Mouse (Mus musculus) heart, postnatal 0 days (tissue): ENCODE data around the gene Ebi3. TPM values are rescaled to one million over a fixed set of nuclear protein-coding genes. Genes with fewer than 3 reads are reported as not detected.

Experiments used
- ATAC-seq: fragments of 200-750 bp; cut with Nextera tagmentation; 2 replicates; pipeline ENCODE4 v1.8.0; 2017; ENCODE audit warnings: low read depth, moderate number of reproducible peaks, moderate library complexity; ENCODE audit not compliant: insufficient read depth
- DNase-seq: peaks from one replicate; pipeline ENCODE4 v3.0.0-alpha.2; 2016; ENCODE audit warnings: low spot score
- H3K27ac ChIP-seq: fragments of 300-500 bp; sonication (generic); 2 replicates; pipeline ENCODE4 v1.5.1; 2014; ENCODE audit warnings: low read depth, mild to moderate bottlenecking
- H3K27me3 ChIP-seq: fragments of 300-500 bp; sonication (generic); 2 replicates; pipeline ENCODE4 v1.6.1; 2014; ENCODE audit warnings: low read length, mixed read lengths; ENCODE audit not compliant: control insufficient read depth, insufficient read depth
- H3K36me3 ChIP-seq: fragments of 300-500 bp; sonication (generic); replicated peaks from 2 replicates; pipeline ENCODE4 v1.6.1; 2014; ENCODE audit warnings: low read length, mixed read lengths; ENCODE audit not compliant: control insufficient read depth, insufficient read depth
- H3K4me1 ChIP-seq: fragments of 300-500 bp; sonication (generic); 2 replicates; pipeline ENCODE4 v1.6.1; 2014; ENCODE audit warnings: antibody characterized with exemption; ENCODE audit not compliant: control insufficient read depth, insufficient read depth
- H3K4me2 ChIP-seq: fragments of 300-500 bp; sonication (generic); 2 replicates; pipeline ENCODE4 v1.6.1; 2014; ENCODE audit warnings: low read depth, mild to moderate bottlenecking, low read length, moderate library complexity
- H3K4me3 ChIP-seq: fragments of 300-500 bp; sonication (generic); 2 replicates; pipeline ENCODE4 v1.5.1; 2014; ENCODE audit warnings: low read depth, low read length
- H3K9ac ChIP-seq: fragments of 300-500 bp; sonication (generic); replicated peaks from 2 replicates; pipeline ENCODE4 v1.6.1; 2014; ENCODE audit warnings: low read depth, low read length, mixed read lengths
- H3K9me3 ChIP-seq: fragments of 300-500 bp; sonication (generic); replicated peaks from 2 replicates; pipeline ENCODE4 v1.6.1; 2016; ENCODE audit warnings: low read length; ENCODE audit not compliant: control insufficient read depth
- CTCF ChIP-seq: IDR thresholded peaks from 2 replicates; pipeline ENCODE4 v1.5.1; 2016; ENCODE audit warnings: antibody characterized with exemption, control low read depth, low read depth
- EP300 ChIP-seq: IDR thresholded peaks from 2 replicates; pipeline ENCODE4 v1.6.1; 2016; ENCODE audit warnings: antibody characterized with exemption, low read depth
- whole genome bisulfite sequencing: fragments of 180-500 bp; shearing (Covaris S2); extraction: QIAGEN DNeasy Blood & Tissue Kit; methylation state at CpG from one replicate; pipeline ENCODE4 v1.1.7; 2014; 5-methylcytosine and 5-hydroxymethylcytosine counted together
- polyA plus RNA-seq: library from polyadenylated mRNA; unstranded; fragments of >200 nt; fragmentation: Nextera tagmentation; extraction: Ambion mirVana; gene quantifications from 2 replicates; pipeline ENCODE4 v1.2.1, GENCODE M21; 2015
- total RNA-seq: library from RNA; depleted of rRNA; stranded (reverse); fragments of >200 nt; gene quantifications from 2 replicates; pipeline ENCODE4 v1.2.3, GENCODE M21; 2014; ENCODE audit warnings: low replicate concordance

Ebi3 gene
- total and polyA plus RNA-seq, 2 experiments from 2014 or later: 0.37 TPM; not detected in 1

- ATAC-seq (no peak), DNase-seq (no peak)
- WGBS: 24% methylated on average over 5 of the region's 5 CpGs
- no peaks in the 10 kb centered on the region for H3K4me1 ChIP-seq
- peak overlapping the region; percentile 47 for H3K4me3 ChIP-seq
- H3K27me3 ChIP-seq: no peaks in the 10 kb centered on the region
- peak overlapping the region; percentile 72 for H3K4me2 ChIP-seq
- TF ChIP-seq CTCF (no peak), EP300 (no peak)
- H3K27ac ChIP-seq: peak overlapping the region; percentile 97
- H3K36me3 ChIP-seq: peaks cover 9% of the 10 kb centered on the region; the same call in 1 of the 2 replicates
- H3K9me3 ChIP-seq: 0 out of 2 replicates have a peak, but pooled peaks cover 3% of the 10 kb centered on the region
- H3K9ac ChIP-seq: peak overlapping the region; percentile 61
Measured at GRCm38 (mm10) chr17:55945696-55946095, 6.7 kb upstream of the Ebi3 start.

- no peaks in the 10 kb centered on the region for H3K4me1 ChIP-seq
- H3K36me3 ChIP-seq: no peaks in the 10 kb centered on the region
- ATAC-seq (no peak), DNase-seq (no peak)
- WGBS: 80% methylated on average over 4 of the region's 4 CpGs
- no peaks in the 10 kb centered on the region for H3K27me3 ChIP-seq
- H3K4me2 ChIP-seq: no peak overlapping the region
- H3K27ac ChIP-seq: no peak overlapping the region
- TF ChIP-seq EP300 (no peak), CTCF (no peak)
- no peak overlapping the region for H3K9ac ChIP-seq
- H3K9me3 ChIP-seq: no peaks in the 10 kb centered on the region
- H3K4me3 ChIP-seq: no peak overlapping the region
Measured at GRCm38 (mm10) chr17:55948647-55949046, 3.8 kb upstream of the Ebi3 start.

- TF ChIP-seq EP300 (no peak), CTCF (no peak)
- H3K9me3 ChIP-seq: no peaks in the 10 kb centered on the region
- H3K27ac ChIP-seq: no peak within 1 kb of the TSS
- peaks cover 4% of the 10 kb centered on the region; the same call in 1 of the 2 replicates for H3K27me3 ChIP-seq
- no peaks in the 10 kb centered on the region for H3K36me3 ChIP-seq
- no peak within 1 kb of the TSS for H3K9ac ChIP-seq
- DNase-seq: no peak
- no peak for ATAC-seq
- no peak within 1 kb of the TSS for H3K4me3 ChIP-seq
- WGBS: 79% methylated on average over 2 of the region's 2 CpGs
- H3K4me2 ChIP-seq: no peak within 1 kb of the TSS
- H3K4me1 ChIP-seq: no peaks in the 10 kb centered on the region
Measured at GRCm38 (mm10) chr17:55949400-55949799, 3.0 kb upstream of the Ebi3 start, which contains the start of gene Zfp119b. Gene Zfp119b, minus strand, starts transcription at chr17:55949500.

GRCm38 (mm10) chr17:55950601-55951000, 1.8 kb upstream of the Ebi3 start:
- ATAC-seq: no peak
- TF ChIP-seq EP300 (no peak), CTCF (no peak)
- Histone ChIP-seq H3K4me3 (no peak overlapping the region), H3K27ac (no peak overlapping the region), H3K9ac (no peak overlapping the region), H3K4me1 (no peaks in the 10 kb centered on the region), H3K9me3 (no peaks in the 10 kb centered on the region), H3K4me2 (no peak overlapping the region), H3K36me3 (no peaks in the 10 kb centered on the region), H3K27me3 (peaks cover 12% of the 10 kb centered on the region; the same call in 1 of the 2 replicates)
- DNase-seq: no peak
- 70% methylated on average over 9 of the region's 9 CpGs for WGBS

GRCm38 (mm10) chr17:55952041-55952440, 399 bp upstream of the Ebi3 start:
- H3K27me3 ChIP-seq: peaks cover 21% of the 10 kb centered on the region; the same call in 1 of the 2 replicates
- H3K9ac ChIP-seq: no peak overlapping the region
- H3K27ac ChIP-seq: no peak overlapping the region
- no peaks in the 10 kb centered on the region for H3K36me3 ChIP-seq
- no peak overlapping the region for H3K4me2 ChIP-seq
- ATAC-seq (no peak), DNase-seq (no peak)
- H3K4me3 ChIP-seq: no peak overlapping the region
- no peaks in the 10 kb centered on the region for H3K9me3 ChIP-seq
- no peaks in the 10 kb centered on the region; the same call in 1 of the 2 replicates for H3K4me1 ChIP-seq
- TF ChIP-seq CTCF (no peak), EP300 (no peak)

- peaks cover 4% of the 10 kb centered on the region; the same call in 1 of the 2 replicates for H3K4me1 ChIP-seq
- WGBS: 58% methylated on average over 6 of the region's 6 CpGs
- DNase-seq (no peak), ATAC-seq (no peak)
- no peak overlapping the region for H3K9ac ChIP-seq
- H3K27ac ChIP-seq: no peak overlapping the region
- no peaks in the 10 kb centered on the region for H3K36me3 ChIP-seq
- peaks cover 21% of the 10 kb centered on the region; the same call in 1 of the 2 replicates for H3K27me3 ChIP-seq
- H3K4me3 ChIP-seq: no peak overlapping the region
- no peak overlapping the region for H3K4me2 ChIP-seq
- TF ChIP-seq CTCF (no peak), EP300 (no peak)
- no peaks in the 10 kb centered on the region for H3K9me3 ChIP-seq
Measured at GRCm38 (mm10) chr17:55953751-55954150, 1.3 kb downstream of the Ebi3 start.
